Mouse (Mus musculus): Measurements from ENCODE around the gene Nthl1.

DNA sequence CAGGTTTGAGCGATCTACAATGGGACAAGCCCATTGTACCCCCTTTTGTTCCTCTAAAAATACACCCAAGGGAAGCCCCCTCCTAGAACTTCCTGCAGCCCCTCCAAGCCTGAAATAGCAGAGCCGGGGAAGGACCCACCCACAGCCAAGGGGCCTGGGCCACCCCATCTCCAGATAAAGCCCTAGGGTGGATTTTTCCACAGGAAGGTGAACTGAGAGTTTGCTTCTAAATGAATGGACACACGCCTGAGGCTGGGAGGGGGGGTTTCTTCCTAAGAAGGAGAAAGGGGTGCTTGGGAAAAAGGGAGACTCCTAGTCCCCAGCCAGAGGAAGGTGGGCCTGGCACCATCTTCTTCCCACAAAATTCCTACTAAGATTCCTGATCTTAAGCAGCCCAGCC, 13.4 kb downstream of the Nthl1 start:
- TF ChIP-seq CTCF (IDR thresholded peaks at IDR 0.05; ENCODE audit: insufficient read depth, low read length) (no peak), POLR2A (IDR thresholded peaks at IDR 0.05; ENCODE audit: borderline replicate concordance, extremely low read depth, low read depth, low read length) (no peak)
